Mouse (Mus musculus) cerebellum, postnatal 14 days (tissue): ENCODE measurements around the gene Crybg1.
"Not testable (repeated sequence)": the region's sequence is repeated elsewhere in the genome, so short reads cannot be mapped to it uniquely, and the experiment has no call there.

Experiments used
- DNase-seq, 2 experiments: peaks; one replicate each; pipeline ENCODE4 v3.0.0; 2021; ENCODE audit warnings: mixed read lengths in 2 of 2

Crybg1 gene

GRCm38 (mm10) chr10:43953942-43954341 is 194.7 kb downstream of the Crybg1 start:
- peak; percentile 73 to 78 for DNase-seq

GRCm38 (mm10) chr10:43945435-43945834 is 203.2 kb downstream of the Crybg1 start:
- DNase-seq, result no peak

- no peak for DNase-seq
These were observed 204.9 kb downstream of the Crybg1 start for GRCm38 (mm10) chr10:43943736-43944135.

- no peak for DNase-seq
These were observed 209.5 kb downstream of the Crybg1 start for GRCm38 (mm10) chr10:43939136-43939662.

GRCm38 (mm10) chr10:43928596-43928995 is 220.1 kb downstream of the Crybg1 start:
- peak in 1 of 2 experiments; percentile 28 for DNase-seq

GRCm38 (mm10) chr10:43927736-43928135 is 220.9 kb downstream of the Crybg1 start:
- DNase-seq, result no peak

- not testable (repeated sequence) for DNase-seq
These were observed 222.9 kb downstream of the Crybg1 start for GRCm38 (mm10) chr10:43925776-43926175.

GRCm38 (mm10) chr10:43923096-43923495 is 225.6 kb downstream of the Crybg1 start:
- DNase-seq, result no peak

- DNase-seq, result peak; percentile 87 to 93
These were observed 229.7 kb downstream of the Crybg1 start for GRCm38 (mm10) chr10:43918696-43919608.

GRCm38 (mm10) chr10:43916737-43917136 is 231.9 kb downstream of the Crybg1 start:
- no peak for DNase-seq

- no peak for DNase-seq
These were observed 232.5 kb downstream of the Crybg1 start for GRCm38 (mm10) chr10:43916181-43916580.

GRCm38 (mm10) chr10:43912236-43912635 is 236.4 kb downstream of the Crybg1 start:
- DNase-seq, result no peak

GRCm38 (mm10) chr10:43910873-43911142 is 237.8 kb downstream of the Crybg1 start:
- DNase-seq, result no peak

GRCm38 (mm10) chr10:43910032-43910872 is 238.4 kb downstream of the Crybg1 start:
- DNase-seq, result no peak

- no peak for DNase-seq
These were observed 244.1 kb downstream of the Crybg1 start for GRCm38 (mm10) chr10:43904569-43904968.

GRCm38 (mm10) chr10:43901578-43902194 is 247.0 kb downstream of the Crybg1 start, which contains the start of the genes Qrsl1 and Rtn4ip1:
Qrsl1 (minus strand) TSS chr10:43901745.
Rtn4ip1 (plus strand) TSS chr10:43901807.
- DNase-seq, result peak; percentile 96 to 97

- DNase-seq, result no peak
These were observed 247.6 kb downstream of the Crybg1 start for GRCm38 (mm10) chr10:43900883-43901570.
